Mouse (Mus musculus) brown adipose tissue, adult 24 weeks (tissue): ENCODE results near the gene Gm13285. TPM values are rescaled to one million over a fixed set of nuclear protein-coding genes. Genes with fewer than 3 reads are reported as not detected.
"Not testable (repeated sequence)": the region's sequence is repeated elsewhere in the genome, so short reads cannot be mapped to it uniquely, and the experiment has no call there.

Experiments used
- H3K27ac ChIP-seq: fragments of 200-500 bp; replicated peaks from 2 replicates; pipeline ENCODE4 v1.5.1; 2012; ENCODE audit warnings: low read depth, mild to moderate bottlenecking, low read length
- H3K4me1 ChIP-seq: fragments of 200-500 bp; 2 replicates; pipeline ENCODE4 v1.6.1; 2012; ENCODE audit warnings: low read length, mixed read lengths; ENCODE audit not compliant: control insufficient read depth, insufficient read depth, insufficient read length
- H3K4me3 ChIP-seq: fragments of 200-500 bp; 2 replicates; pipeline ENCODE4 v1.5.1; 2012; ENCODE audit warnings: low read depth, mild to moderate bottlenecking, low read length, moderate library complexity; ENCODE audit not compliant: insufficient read depth
- polyA plus RNA-seq: library from polyadenylated mRNA; stranded (reverse); fragments of >200 nt; gene quantifications from 2 replicates; pipeline ENCODE4 v1.2.4, GENCODE M21; 2012; ENCODE audit not compliant: missing spikeins, insufficient read depth, insufficient read length

Gm13285 gene
- polyA plus RNA-seq, 1 experiment = not detected

GRCm38 (mm10) chr4:88830523-88830922 is 31.1 kb downstream of the Gm13285 start:
- no peaks in the 10 kb centered on the region for H3K4me1 ChIP-seq
- no peak overlapping the region for H3K27ac ChIP-seq
- H3K4me3 ChIP-seq = no peak overlapping the region

GRCm38 (mm10) chr4:88835225-88835624 is 35.8 kb downstream of the Gm13285 start, which contains the start of gene Ifna5:
Gene Ifna5 (plus strand): TSS chr4:88835525.
- H3K4me3 ChIP-seq, H3K27ac ChIP-seq, H3K4me1 ChIP-seq: not testable (repeated sequence)

- Histone ChIP-seq H3K27ac (no peak overlapping the region), H3K4me3 (no peak overlapping the region), H3K4me1 (no peaks in the 10 kb centered on the region)
These were observed 39.4 kb downstream of the Gm13285 start for GRCm38 (mm10) chr4:88838828-88839227.

- no peak overlapping the region for H3K27ac ChIP-seq
These were observed 40.6 kb downstream of the Gm13285 start for GRCm38 (mm10) chr4:88840058-88840457.

GRCm38 (mm10) chr4:88841438-88841911 is 42.0 kb downstream of the Gm13285 start, which contains the start of gene Ifna4:
Gene Ifna4 (plus strand): TSS chr4:88841861.
- no peak within 1 kb of the TSS for H3K27ac ChIP-seq
- H3K4me3 ChIP-seq = no peak within 1 kb of the TSS
- H3K4me1 ChIP-seq = no peaks in the 10 kb centered on the region

More at GRCm38 (mm10) chr4:88840058-88840457, 40.6 kb downstream of the Gm13285 start:
- Histone ChIP-seq H3K4me1 (no peaks in the 10 kb centered on the region), H3K4me3 (no peak overlapping the region)

- Histone ChIP-seq H3K27ac (no peak overlapping the region), H3K4me1 (no peaks in the 10 kb centered on the region), H3K4me3 (no peak overlapping the region)
These were observed 45.9 kb downstream of the Gm13285 start for GRCm38 (mm10) chr4:88845334-88845733.

GRCm38 (mm10) chr4:88849698-88850097 is 50.2 kb downstream of the Gm13285 start, which contains the start of gene Ifna1:
Gene Ifna1 (plus strand): TSS chr4:88850087.
- no peak within 1 kb of the TSS for H3K4me3 ChIP-seq
- H3K4me1 ChIP-seq = no peaks in the 10 kb centered on the region
- H3K27ac ChIP-seq = no peak within 1 kb of the TSS

Other genes starting within 250 kb of the Gm13285 start
- not detected in 2 replicates for gene Ifna15, start 241.4 kb upstream of the Gm13285 start, polyA plus RNA-seq
- not detected in 2 replicates for gene Ifna14, start 227.9 kb upstream of the Gm13285 start, polyA plus RNA-seq
- gene Ifna9, start 207.3 kb upstream of the Gm13285 start, polyA plus RNA-seq = not detected in 2 replicates
- gene Ifna12, start 196.3 kb upstream of the Gm13285 start, polyA plus RNA-seq = not detected in 2 replicates
- gene C87499, start 165.3 kb upstream of the Gm13285 start, polyA plus RNA-seq = not detected in 2 replicates
- not detected in 2 replicates for gene Ifna13, start 155.2 kb upstream of the Gm13285 start, polyA plus RNA-seq
- gene Ifna16, start 122.7 kb upstream of the Gm13285 start, polyA plus RNA-seq = not detected in 2 replicates
- not detected in 2 replicates for gene Ifna2, start 115.8 kb upstream of the Gm13285 start, polyA plus RNA-seq
- not detected in 2 replicates for gene Ifnab, start 108.3 kb upstream of the Gm13285 start, polyA plus RNA-seq
- not detected in 2 replicates for gene Gm26566, start 77.9 kb upstream of the Gm13285 start, polyA plus RNA-seq
- gene Klhl9, start 77.2 kb upstream of the Gm13285 start, polyA plus RNA-seq = 37.8 and 44.9 TPM in 2 replicates
- not detected in 2 replicates for gene Gm13271, start 44.8 kb upstream of the Gm13285 start, polyA plus RNA-seq
- not detected in 2 replicates for gene Gm13283, start 39.5 kb upstream of the Gm13285 start, polyA plus RNA-seq
- gene Gm13290, start 25.8 kb upstream of the Gm13285 start, polyA plus RNA-seq = not detected in 2 replicates
- gene Gm13289, start 22.7 kb upstream of the Gm13285 start, polyA plus RNA-seq = not detected in 2 replicates
- gene Gm13272, start 19.8 kb upstream of the Gm13285 start, polyA plus RNA-seq = not detected in 2 replicates
- gene Ifnz, start 17.5 kb upstream of the Gm13285 start, polyA plus RNA-seq = not detected in 2 replicates
- gene Gm13276, start 14.0 kb upstream of the Gm13285 start, polyA plus RNA-seq = not detected in 2 replicates
- gene Gm13277, start 11.0 kb upstream of the Gm13285 start, polyA plus RNA-seq = not detected in 2 replicates
- not detected in 2 replicates for gene Gm13278, start 8.1 kb upstream of the Gm13285 start, polyA plus RNA-seq
- gene Gm13275, start 5.2 kb upstream of the Gm13285 start, polyA plus RNA-seq = not detected in 2 replicates
- gene Gm13279, start 2.3 kb upstream of the Gm13285 start, polyA plus RNA-seq = not detected in 2 replicates
- not detected in 2 replicates for gene Gm13287, start 3.6 kb downstream of the Gm13285 start, polyA plus RNA-seq
- not detected in 2 replicates for gene Gm13288, start 5.9 kb downstream of the Gm13285 start, polyA plus RNA-seq
- gene Ifna7, start 16.6 kb downstream of the Gm13285 start, polyA plus RNA-seq = not detected in 2 replicates
- not detected in 2 replicates for gene Ifna11, start 20.3 kb downstream of the Gm13285 start, polyA plus RNA-seq
- not detected in 2 replicates for gene Ifna6, start 27.8 kb downstream of the Gm13285 start, polyA plus RNA-seq
- not detected in 2 replicates for gene Ifna5, start 35.9 kb downstream of the Gm13285 start, polyA plus RNA-seq
- not detected in 2 replicates for gene Ifna4, start 42.2 kb downstream of the Gm13285 start, polyA plus RNA-seq
- gene Ifna1, start 50.4 kb downstream of the Gm13285 start, polyA plus RNA-seq = not detected in 2 replicates
- not detected in 2 replicates for gene Ifne, start 80.5 kb downstream of the Gm13285 start, polyA plus RNA-seq